Mouse (Mus musculus): ENCODE data around the gene Rasl12. TPM values are rescaled to one million over a fixed set of nuclear protein-coding genes. Genes with fewer than 3 reads are reported as not detected.

Rasl12 gene
- 0.23 and 0.34 TPM in 2 replicates for polyA plus RNA-seq (2015; fragmentation: Nextera tagmentation; extraction: Ambion mirVana)

GRCm38 (mm10) chr9:65398279-65398678 is at the start of gene Rasl12:
TSS of gene Rasl12 (plus strand) at chr9:65398506.
- Histone ChIP-seq H3K9me3 (replicated peaks; ENCODE audit: control insufficient read depth, low read length) (no peaks in the 10 kb centered on the region), H3K9ac (ENCODE audit: low read depth, low read length) (no peak within 1 kb of the TSS), H3K27me3 (ENCODE audit: control insufficient read depth, insufficient read depth, low read depth, low read length) (peaks cover 3% of the 10 kb centered on the region), H3K4me1 (ENCODE audit: control insufficient read depth, low read depth, low read length) (peaks cover 4% of the 10 kb centered on the region), H3K36me3 (ENCODE audit: control insufficient read depth, insufficient read depth) (no peaks in the 10 kb centered on the region), H3K27ac (ENCODE audit: low read length) (no peak within 1 kb of the TSS), H3K4me2 (ENCODE audit: low read depth, low read length) (peak within 1 kb of the TSS; percentile 69), H3K4me3 (ENCODE audit: low read depth, low read length) (peak within 1 kb of the TSS; percentile 51)
- 0 out of 2 replicates have a peak, but pooled peaks have one; percentile 54 for ATAC-seq (ENCODE audit: low read depth)
- WGBS (ENCODE audit: insufficient replicate concordance): under 1% methylated on average over 24 of the region's 24 CpGs

- H3K4me2 ChIP-seq (ENCODE audit: low read depth, low read length): no peak overlapping the region
- peaks cover 4% of the 10 kb centered on the region; the same call in 1 of the 2 replicates for H3K4me1 ChIP-seq (ENCODE audit: control insufficient read depth, low read depth, low read length)
- H3K27ac ChIP-seq (ENCODE audit: low read length): no peak overlapping the region
- H3K27me3 ChIP-seq (ENCODE audit: control insufficient read depth, insufficient read depth, low read depth, low read length): no peaks in the 10 kb centered on the region
- no peak for ATAC-seq (ENCODE audit: low read depth)
- H3K4me3 ChIP-seq (ENCODE audit: low read depth, low read length): no peak overlapping the region
- H3K9me3 ChIP-seq (replicated peaks; ENCODE audit: control insufficient read depth, low read length): no peaks in the 10 kb centered on the region
- WGBS (ENCODE audit: insufficient replicate concordance): 79% methylated on average over 5 of the region's 5 CpGs
- H3K36me3 ChIP-seq (ENCODE audit: control insufficient read depth, insufficient read depth): peaks cover 3% of the 10 kb centered on the region
- H3K9ac ChIP-seq (ENCODE audit: low read depth, low read length): no peak overlapping the region
Measured at GRCm38 (mm10) chr9:65353251-65353650, 45.1 kb upstream of the Rasl12 start.

- Histone ChIP-seq H3K36me3 (ENCODE audit: control insufficient read depth, insufficient read depth) (peaks cover 18% of the 10 kb centered on the region), H3K9me3 (replicated peaks; ENCODE audit: control insufficient read depth, low read length) (no peaks in the 10 kb centered on the region), H3K4me2 (ENCODE audit: low read depth, low read length) (no peak overlapping the region), H3K4me3 (ENCODE audit: low read depth, low read length) (no peak overlapping the region), H3K9ac (ENCODE audit: low read depth, low read length) (no peak overlapping the region), H3K27ac (ENCODE audit: low read length) (no peak overlapping the region), H3K27me3 (ENCODE audit: control insufficient read depth, insufficient read depth, low read depth, low read length) (no peaks in the 10 kb centered on the region), H3K4me1 (ENCODE audit: control insufficient read depth, low read depth, low read length) (peaks cover 6% of the 10 kb centered on the region; the same call in 1 of the 2 replicates)
- WGBS (ENCODE audit: insufficient replicate concordance): 75% methylated on average over 7 of the region's 7 CpGs
- ATAC-seq (ENCODE audit: low read depth): no peak
Measured at GRCm38 (mm10) chr9:65356561-65356960, 41.7 kb upstream of the Rasl12 start.

DNA sequence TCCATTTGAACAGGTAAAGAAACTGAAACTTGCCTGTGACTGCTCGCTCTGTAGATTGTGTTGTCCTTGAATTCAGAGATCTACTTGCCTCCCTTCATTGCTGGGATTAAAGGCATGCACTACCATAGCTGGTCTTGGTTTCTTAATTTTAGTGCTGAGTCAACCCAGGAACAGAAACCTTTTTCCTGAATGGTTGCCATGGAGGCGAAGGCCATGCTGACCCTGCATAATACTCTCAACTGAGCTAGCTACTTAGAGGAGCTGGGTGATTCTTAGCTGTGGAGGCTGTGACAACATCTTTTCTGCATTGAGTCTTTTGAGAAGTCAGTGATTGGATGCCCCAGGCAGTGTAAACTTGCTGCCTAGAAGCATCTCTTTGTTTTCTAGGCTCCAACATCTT is 41.3 kb upstream of the Rasl12 start:
- 82% methylated on average over 2 of the region's 2 CpGs for WGBS (ENCODE audit: insufficient replicate concordance)
- Histone ChIP-seq H3K36me3 (ENCODE audit: control insufficient read depth, insufficient read depth) (peaks cover 18% of the 10 kb centered on the region), H3K4me3 (ENCODE audit: low read depth, low read length) (no peak overlapping the region)

GRCm38 (mm10) chr9:65358956-65359480 is 39.3 kb upstream of the Rasl12 start:
- H3K27ac ChIP-seq (ENCODE audit: low read length): peak overlapping the region; percentile 60
- no peaks in the 10 kb centered on the region for H3K9me3 ChIP-seq (replicated peaks; ENCODE audit: control insufficient read depth, low read length)
- H3K27me3 ChIP-seq (ENCODE audit: control insufficient read depth, insufficient read depth, low read depth, low read length): no peaks in the 10 kb centered on the region
- no peak overlapping the region for H3K4me3 ChIP-seq (ENCODE audit: low read depth, low read length)
- no peak overlapping the region for H3K4me2 ChIP-seq (ENCODE audit: low read depth, low read length)
- ATAC-seq (ENCODE audit: low read depth): peak; percentile 87
- peaks cover 6% of the 10 kb centered on the region; the same call in 1 of the 2 replicates for H3K4me1 ChIP-seq (ENCODE audit: control insufficient read depth, low read depth, low read length)
- H3K9ac ChIP-seq (ENCODE audit: low read depth, low read length): no peak overlapping the region
- 69% methylated on average over 1 of the region's 1 CpGs for WGBS (ENCODE audit: insufficient replicate concordance)
- peaks cover 18% of the 10 kb centered on the region for H3K36me3 ChIP-seq (ENCODE audit: control insufficient read depth, insufficient read depth)

More for the DNA sequence above, 41.3 kb upstream of the Rasl12 start:
- H3K4me1 ChIP-seq (ENCODE audit: control insufficient read depth, low read depth, low read length): peaks cover 6% of the 10 kb centered on the region; the same call in 1 of the 2 replicates
- no peak overlapping the region for H3K27ac ChIP-seq (ENCODE audit: low read length)
- no peaks in the 10 kb centered on the region for H3K27me3 ChIP-seq (ENCODE audit: control insufficient read depth, insufficient read depth, low read depth, low read length)
- H3K4me2 ChIP-seq (ENCODE audit: low read depth, low read length): no peak overlapping the region
- ATAC-seq (ENCODE audit: low read depth): no peak
- H3K9me3 ChIP-seq (replicated peaks; ENCODE audit: control insufficient read depth, low read length): no peaks in the 10 kb centered on the region
- H3K9ac ChIP-seq (ENCODE audit: low read depth, low read length): no peak overlapping the region

GRCm38 (mm10) chr9:65360641-65361448 is 37.5 kb upstream of the Rasl12 start, which contains the start of gene Ubap1l:
TSS of gene Ubap1l (plus strand) at chr9:65361041.
- Histone ChIP-seq H3K9me3 (replicated peaks; ENCODE audit: control insufficient read depth, low read length) (no peaks in the 10 kb centered on the region), H3K36me3 (ENCODE audit: control insufficient read depth, insufficient read depth) (peaks cover 15% of the 10 kb centered on the region), H3K27me3 (ENCODE audit: control insufficient read depth, insufficient read depth, low read depth, low read length) (no peaks in the 10 kb centered on the region), H3K4me2 (ENCODE audit: low read depth, low read length) (no peak within 1 kb of the TSS), H3K4me1 (ENCODE audit: control insufficient read depth, low read depth, low read length) (peaks cover 6% of the 10 kb centered on the region; the same call in 1 of the 2 replicates), H3K9ac (ENCODE audit: low read depth, low read length) (no peak within 1 kb of the TSS), H3K27ac (ENCODE audit: low read length) (no peak within 1 kb of the TSS), H3K4me3 (ENCODE audit: low read depth, low read length) (no peak within 1 kb of the TSS)
- no peak for ATAC-seq (ENCODE audit: low read depth)
- 77% methylated on average over 16 of the region's 16 CpGs for WGBS (ENCODE audit: insufficient replicate concordance)

GRCm38 (mm10) chr9:65363684-65364083 is 34.6 kb upstream of the Rasl12 start:
- Histone ChIP-seq H3K9me3 (replicated peaks; ENCODE audit: control insufficient read depth, low read length) (no peaks in the 10 kb centered on the region), H3K27me3 (ENCODE audit: control insufficient read depth, insufficient read depth, low read depth, low read length) (no peaks in the 10 kb centered on the region), H3K4me2 (ENCODE audit: low read depth, low read length) (no peak overlapping the region), H3K36me3 (ENCODE audit: control insufficient read depth, insufficient read depth) (peaks cover 12% of the 10 kb centered on the region), H3K27ac (ENCODE audit: low read length) (no peak overlapping the region), H3K4me1 (ENCODE audit: control insufficient read depth, low read depth, low read length) (peaks cover 4% of the 10 kb centered on the region; the same call in 1 of the 2 replicates), H3K4me3 (ENCODE audit: low read depth, low read length) (no peak overlapping the region), H3K9ac (ENCODE audit: low read depth, low read length) (no peak overlapping the region)
- WGBS (ENCODE audit: insufficient replicate concordance): 77% methylated on average over 9 of the region's 9 CpGs
- no peak for ATAC-seq (ENCODE audit: low read depth)

DNA sequence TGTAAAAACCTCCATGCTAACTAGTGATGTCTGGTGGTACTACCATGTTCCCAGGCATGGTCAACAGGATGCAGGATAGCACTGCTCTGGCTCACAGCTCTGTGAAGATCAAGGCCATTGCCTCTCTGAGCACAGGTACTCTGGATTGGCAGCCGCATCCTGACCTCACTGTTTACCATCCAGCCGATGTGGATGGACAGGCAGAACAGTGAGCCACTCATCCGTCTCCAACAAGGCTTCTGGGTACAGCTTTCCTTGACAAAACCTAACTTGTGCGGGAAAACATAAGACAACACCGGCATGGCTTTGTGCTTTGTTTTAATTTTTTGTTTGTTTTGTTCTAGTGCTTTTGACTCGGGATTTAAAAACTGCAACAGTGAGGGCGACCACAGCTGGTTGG is 32.6 kb upstream of the Rasl12 start:
- no peaks in the 10 kb centered on the region for H3K4me1 ChIP-seq (ENCODE audit: control insufficient read depth, low read depth, low read length)
- H3K27me3 ChIP-seq (ENCODE audit: control insufficient read depth, insufficient read depth, low read depth, low read length): no peaks in the 10 kb centered on the region
- 72% methylated on average over 7 of the region's 7 CpGs for WGBS (ENCODE audit: insufficient replicate concordance)
- no peak overlapping the region for H3K27ac ChIP-seq (ENCODE audit: low read length)
- 0 out of 2 replicates have a peak, but pooled peaks cover 1% of the 10 kb centered on the region for H3K36me3 ChIP-seq (ENCODE audit: control insufficient read depth, insufficient read depth)
- no peak overlapping the region for H3K4me2 ChIP-seq (ENCODE audit: low read depth, low read length)
- no peak overlapping the region for H3K9ac ChIP-seq (ENCODE audit: low read depth, low read length)
- H3K4me3 ChIP-seq (ENCODE audit: low read depth, low read length): no peak overlapping the region
- no peaks in the 10 kb centered on the region for H3K9me3 ChIP-seq (replicated peaks; ENCODE audit: control insufficient read depth, low read length)
- ATAC-seq (ENCODE audit: low read depth): no peak

DNA sequence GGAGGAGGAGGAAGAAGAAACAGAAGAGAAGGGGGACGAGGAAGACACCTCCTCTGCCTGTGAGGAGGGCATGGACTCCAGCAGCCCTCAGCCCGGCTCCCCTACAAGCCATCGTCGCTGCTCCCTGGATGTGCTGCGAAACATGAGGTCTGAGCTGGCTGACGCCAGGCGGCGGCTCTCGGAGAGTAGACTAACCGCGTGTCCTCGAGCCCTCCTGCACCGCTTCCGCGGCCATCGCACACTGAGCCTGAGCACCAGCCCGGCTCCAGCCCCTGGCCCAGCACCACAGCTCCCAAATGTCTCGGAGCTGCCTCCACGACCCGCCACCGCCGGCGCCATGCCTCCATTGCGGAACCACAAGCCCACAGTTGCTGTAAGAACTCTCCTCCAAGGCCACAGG is 26.6 kb upstream of the Rasl12 start:
- Histone ChIP-seq H3K36me3 (ENCODE audit: control insufficient read depth, insufficient read depth) (no peaks in the 10 kb centered on the region), H3K4me2 (ENCODE audit: low read depth, low read length) (no peak overlapping the region), H3K9ac (ENCODE audit: low read depth, low read length) (no peak overlapping the region), H3K4me1 (ENCODE audit: control insufficient read depth, low read depth, low read length) (no peaks in the 10 kb centered on the region), H3K27ac (ENCODE audit: low read length) (no peak overlapping the region), H3K4me3 (ENCODE audit: low read depth, low read length) (no peak overlapping the region), H3K9me3 (replicated peaks; ENCODE audit: control insufficient read depth, low read length) (no peaks in the 10 kb centered on the region), H3K27me3 (ENCODE audit: control insufficient read depth, insufficient read depth, low read depth, low read length) (no peaks in the 10 kb centered on the region)
- 83% methylated on average over 24 of the region's 24 CpGs for WGBS (ENCODE audit: insufficient replicate concordance)
- ATAC-seq (ENCODE audit: low read depth): no peak

Measured in liver, embryonic 16.5 days (tissue).